Mouse (Mus musculus) ES-E14 (cell line): ENCODE results near the gene Cd82.

Source experiments
- HCFC1 ChIP-seq: IDR thresholded peaks from 2 replicates; pipeline ENCODE4 v1.6.1; 2012; ENCODE audit warnings: low read length, inconsistent platforms, borderline replicate concordance; ENCODE audit not compliant: insufficient read depth
- MAFK ChIP-seq: IDR thresholded peaks from 2 replicates; pipeline ENCODE4 v1.6.1; 2014; ENCODE audit warnings: mild to moderate bottlenecking, low read depth, low read length, inconsistent platforms; ENCODE audit not compliant: insufficient read depth

- TF ChIP-seq HCFC1 (no peak), MAFK (no peak)
These were observed 45.8 kb downstream of the Cd82 start for GRCm38 (mm10) chr2:93416874-93417709.
